Mouse (Mus musculus): Measurements from ENCODE around the gene Nuak2.

Gene Nuak2

DNA sequence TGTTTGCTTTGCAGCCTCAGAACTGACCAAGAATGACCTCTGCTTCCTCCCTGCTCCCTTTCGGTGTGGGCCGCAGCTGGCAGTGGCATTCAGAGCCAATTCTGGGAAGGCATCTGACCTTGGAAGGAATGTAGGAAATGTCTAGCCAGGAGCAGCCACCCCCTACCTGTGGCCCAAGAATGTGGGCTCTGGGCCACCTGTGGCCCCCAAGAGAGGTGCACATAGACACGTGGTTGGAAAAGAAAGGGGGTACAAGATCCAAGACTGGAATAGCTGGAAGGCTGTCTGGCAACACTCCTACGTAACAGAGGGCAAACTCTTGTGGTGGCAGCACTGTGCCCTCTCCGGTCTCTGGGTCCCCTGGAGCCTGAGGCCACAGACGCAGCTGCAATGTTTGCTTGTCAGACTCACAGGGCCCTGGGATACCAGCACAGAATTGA, 39.3 kb downstream of the Nuak2 start:
- peak; percentile 30 for DNase-seq

DNA sequence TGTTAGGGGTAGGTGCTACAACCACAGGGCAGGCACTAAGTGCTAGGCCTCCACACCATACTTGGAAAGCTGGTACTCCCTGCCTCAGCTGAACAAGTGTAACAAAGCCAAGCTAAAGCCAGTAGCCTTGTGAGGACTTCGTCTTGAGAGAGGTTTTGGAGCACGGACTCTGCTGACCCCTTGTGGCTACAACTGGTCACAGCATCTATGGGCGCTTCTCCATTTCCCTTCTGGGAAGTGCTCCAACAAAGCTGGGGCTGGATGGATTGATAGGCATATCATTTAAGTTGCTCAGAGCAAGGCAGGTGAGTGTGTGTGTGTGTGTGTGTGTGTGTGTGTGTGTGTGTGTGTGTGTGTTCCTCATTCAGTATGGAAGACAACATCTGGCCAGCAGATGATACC, 39.9 kb downstream of the Nuak2 start:
- peak; percentile 93 for DNase-seq

DNA sequence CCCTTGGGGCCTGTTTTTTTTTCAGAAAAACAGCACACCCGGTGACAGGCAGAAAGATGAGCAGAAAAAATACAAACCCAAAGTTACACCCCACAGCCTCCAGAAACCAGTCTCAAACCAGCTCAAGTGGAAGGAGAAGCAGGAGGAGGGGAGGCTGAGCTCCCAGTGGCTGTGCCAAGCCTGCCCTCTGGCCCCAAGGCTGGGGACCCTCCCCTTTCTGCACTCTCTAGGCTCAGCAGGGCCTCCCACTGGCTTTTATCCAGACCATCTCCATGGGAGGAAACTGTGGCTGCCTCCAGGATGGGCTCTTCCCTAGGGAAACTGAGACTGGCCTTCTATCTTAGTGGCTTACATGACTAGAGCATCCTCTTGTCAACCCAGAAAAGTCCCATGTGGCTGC, 40.9 kb downstream of the Nuak2 start:
- no peak for DNase-seq

DNA sequence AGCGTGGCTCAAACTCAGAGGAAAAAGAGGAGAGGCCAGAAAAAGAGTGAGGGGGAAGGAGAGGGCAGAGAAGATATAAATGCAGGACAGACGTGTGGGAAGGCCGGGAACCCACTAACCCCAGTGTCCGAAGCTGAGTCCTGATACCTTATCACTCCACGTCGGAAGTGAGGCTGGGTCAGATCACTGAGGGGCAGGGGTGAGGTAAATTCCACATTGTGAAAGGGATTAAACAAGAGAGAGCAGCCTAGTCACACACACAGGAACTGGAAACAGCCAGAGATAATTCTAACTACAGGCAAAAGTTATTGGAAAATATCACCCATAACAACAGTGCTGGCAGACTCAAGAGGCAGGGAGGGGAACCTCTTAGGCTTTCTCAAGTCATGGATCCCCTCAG, 46.0 kb downstream of the Nuak2 start:
- DNase-seq, result no peak

DNA sequence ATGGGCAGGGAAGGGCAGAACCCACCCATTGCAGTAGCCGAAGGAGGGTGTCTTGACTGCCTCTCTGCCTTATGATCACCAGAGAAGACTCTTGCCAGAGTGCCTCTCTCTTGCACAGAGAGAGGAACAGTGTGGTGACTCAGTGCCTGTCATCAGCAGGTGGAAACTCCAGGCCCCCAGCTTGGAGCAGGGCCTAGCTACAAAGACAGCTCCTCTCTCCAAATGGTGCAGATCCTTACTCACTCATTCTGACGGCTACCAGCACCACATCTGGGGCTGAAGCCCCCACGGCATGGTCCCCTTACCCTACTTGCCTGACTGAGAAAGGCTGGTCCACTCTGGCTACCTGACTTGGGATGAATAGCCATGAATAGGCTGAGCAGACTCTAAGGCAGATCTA, 48.5 kb downstream of the Nuak2 start:
- no peak for DNase-seq

DNA sequence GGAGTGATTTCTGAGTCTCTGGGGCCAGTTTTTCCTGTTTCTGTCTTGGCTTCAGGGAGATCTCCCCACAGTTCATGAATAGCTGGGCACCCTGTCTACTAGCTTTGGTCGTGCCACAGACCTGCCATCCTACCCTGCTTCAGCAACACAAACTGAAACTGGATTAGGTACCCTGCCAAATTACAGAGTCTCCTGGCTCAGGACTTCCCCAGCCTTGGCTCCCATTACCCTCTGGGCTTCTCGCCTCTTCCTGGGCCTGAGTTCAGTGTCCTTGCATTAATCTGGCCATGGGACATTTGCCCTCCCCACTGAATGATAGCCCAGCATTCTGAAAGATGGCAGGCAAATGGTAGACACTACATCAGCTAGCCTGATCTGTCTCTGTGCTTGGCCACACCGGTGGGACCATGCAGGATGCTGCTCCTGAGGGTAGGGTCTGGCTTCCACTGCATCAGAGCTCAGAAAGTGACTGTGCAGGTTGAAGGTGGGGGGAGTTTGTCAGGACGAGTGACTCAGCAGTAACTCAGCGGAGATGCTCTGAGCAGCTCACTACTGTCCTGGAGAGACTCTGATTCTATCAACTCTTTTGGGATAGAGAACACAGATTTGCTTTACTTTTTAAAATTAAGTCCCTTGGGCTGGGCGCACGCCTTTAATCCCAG, 49.1 kb downstream of the Nuak2 start:
- DNase-seq, result peak; percentile 87

DNA sequence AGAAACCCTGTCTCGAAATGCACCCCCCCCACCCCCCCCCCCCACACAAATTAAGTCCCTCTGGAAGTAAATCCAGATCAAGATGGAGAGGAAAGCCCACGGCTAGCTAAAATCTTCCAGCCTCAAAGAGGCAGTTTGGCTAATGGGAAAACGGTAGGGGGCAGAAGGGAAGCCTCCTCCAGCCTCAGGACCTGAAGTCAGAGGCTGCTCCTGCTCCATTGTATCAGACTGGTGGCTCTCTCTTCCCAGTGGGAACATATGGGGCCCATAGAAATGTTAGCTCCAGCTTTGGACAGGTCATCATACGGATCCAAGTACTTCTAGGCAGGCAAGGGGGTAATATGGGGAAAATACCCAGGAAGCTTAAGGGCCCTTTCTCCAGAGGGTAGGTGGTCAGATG, 49.7 kb downstream of the Nuak2 start:
- DNase-seq, result no peak

DNA sequence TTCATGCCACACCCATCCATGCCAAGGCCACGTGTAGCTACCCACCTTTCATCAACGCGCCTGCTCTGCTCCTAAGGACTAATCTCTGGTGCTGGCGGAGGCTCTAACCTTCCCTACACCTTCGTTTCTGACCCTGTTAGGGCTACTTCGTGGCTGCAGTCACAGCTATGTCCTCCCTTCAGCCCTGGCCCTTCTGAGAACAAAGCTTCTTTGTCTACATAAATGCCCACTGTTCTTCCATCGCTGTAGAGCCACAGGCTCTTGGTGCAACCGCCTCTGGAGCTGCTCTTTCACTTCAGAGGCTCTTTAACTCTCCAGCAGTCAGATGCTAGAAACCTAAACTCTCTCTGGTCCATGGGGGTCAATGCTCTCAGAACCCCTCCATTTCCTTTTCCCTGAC, 50.3 kb downstream of the Nuak2 start:
- DNase-seq, result no peak

DNA sequence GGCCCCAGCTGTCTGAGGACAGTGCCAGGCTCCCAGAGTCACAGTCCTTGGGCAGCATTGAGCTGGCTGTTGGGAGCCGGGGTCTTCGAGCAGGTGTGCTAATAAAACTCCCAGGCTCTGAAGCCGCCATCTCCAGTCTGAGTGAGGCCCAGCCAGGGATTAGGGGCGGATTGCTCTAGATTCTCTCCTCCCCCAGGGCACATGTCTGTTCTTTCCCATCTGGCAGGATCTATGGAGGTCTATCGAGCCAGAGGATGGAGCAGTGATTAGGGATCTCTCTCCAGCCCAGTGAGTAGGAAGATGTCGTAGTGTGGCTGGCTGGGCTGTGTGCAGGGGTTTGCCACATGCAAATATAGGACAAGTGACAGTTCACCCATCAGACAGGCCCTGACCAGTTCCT, 51.0 kb downstream of the Nuak2 start:
- no peak for DNase-seq

DNA sequence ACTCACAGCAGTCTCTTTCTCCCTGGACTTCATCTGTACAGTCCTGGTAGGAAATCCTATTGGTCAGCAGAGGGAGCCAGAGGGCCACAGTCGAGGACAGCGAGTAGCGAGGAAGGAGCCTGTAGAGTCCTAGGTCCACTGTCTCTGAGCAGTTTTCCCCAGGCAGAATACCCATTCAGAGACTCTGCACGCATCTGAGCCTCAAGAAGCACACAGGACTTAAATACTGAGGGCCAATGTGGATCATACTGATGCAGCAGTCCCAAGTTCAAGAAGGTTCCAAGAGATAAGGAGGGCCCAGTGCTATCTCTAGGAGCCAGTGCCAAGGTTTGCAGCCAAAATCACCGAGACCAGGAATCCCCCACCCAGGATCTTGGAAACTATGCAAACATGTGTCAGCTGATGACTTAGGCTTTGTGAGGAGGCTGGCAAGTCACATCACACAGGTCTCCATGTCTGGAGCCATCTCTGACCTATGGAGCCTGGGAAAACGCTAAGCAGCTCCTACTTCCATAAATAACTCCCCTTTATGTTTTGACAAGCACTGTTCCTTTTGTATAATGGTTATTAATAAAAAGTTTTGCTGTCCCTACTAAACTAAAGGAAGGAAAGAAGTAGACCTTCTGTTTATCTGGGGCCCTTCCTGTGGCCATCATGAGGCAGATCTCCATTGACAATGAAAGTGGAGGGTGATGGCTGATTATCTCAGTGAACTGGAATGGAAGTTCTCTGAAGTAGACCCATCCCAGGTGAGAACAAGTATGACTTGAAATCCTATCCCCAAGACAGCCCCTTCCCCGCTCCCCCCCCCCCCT, 52.0 kb downstream of the Nuak2 start:
- DNase-seq, result peak; percentile 94

DNA sequence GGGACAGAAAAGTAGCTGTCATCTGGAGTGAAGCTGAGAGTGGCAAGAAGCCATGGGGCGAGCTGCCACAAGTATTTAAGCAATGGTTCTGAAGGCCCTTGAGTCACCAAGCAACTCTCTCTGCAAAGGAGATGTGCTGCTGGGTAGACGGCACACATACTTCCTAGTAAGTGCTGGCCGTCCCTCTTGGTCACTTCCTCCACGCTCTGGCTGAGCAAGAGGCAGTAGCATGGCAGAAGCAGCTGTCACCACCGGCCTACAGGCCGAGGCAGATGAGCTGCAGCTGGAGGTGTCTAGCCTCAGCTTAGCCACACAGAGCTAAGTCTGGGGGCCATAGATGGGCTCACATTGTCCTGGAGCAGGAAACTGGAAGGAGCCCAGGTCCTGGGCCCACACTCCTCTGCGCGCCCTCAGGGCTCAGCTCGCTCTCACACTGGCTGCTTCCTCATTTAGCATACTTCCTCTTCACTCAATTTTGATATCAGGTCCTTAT, 54.8 kb downstream of the Nuak2 start:
- DNase-seq, result no peak

DNA sequence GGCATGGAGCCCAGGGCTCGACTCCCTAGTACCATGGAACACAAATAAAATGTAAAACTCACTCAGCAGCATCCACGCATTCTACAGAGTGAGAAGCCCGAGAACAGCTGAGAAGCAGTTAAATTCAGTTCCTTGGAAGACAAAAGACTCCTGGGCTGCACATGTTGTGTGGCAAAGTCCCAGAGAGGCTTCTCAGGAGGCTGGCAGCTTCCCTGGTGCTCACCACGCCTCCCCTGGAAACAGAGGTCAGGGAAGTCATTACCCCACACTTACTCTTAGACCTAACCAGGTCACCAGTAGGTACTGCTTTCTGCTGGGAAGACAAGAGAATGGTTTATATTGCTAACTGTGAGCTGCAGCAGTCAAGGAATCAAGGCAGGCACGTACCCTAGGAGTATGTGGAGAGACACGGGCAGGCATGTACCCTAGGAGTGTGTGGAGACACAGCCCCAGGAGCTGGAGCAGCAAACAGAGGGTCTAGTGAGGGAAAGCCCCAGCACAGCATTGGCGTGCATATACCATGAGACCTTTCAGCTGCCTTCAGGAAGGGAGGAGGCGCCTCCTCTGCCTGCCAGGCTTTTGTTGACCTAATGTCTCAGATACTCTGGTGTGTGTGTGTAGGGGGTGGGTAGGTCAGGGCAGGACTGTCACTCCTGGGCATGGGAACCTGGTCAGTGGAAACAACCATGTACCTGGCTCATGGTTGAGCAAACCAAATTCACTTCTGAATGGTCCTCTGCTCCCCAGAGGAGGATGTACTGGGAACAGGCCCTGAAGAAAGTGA, 55.6 kb downstream of the Nuak2 start:
- no peak for DNase-seq

DNA sequence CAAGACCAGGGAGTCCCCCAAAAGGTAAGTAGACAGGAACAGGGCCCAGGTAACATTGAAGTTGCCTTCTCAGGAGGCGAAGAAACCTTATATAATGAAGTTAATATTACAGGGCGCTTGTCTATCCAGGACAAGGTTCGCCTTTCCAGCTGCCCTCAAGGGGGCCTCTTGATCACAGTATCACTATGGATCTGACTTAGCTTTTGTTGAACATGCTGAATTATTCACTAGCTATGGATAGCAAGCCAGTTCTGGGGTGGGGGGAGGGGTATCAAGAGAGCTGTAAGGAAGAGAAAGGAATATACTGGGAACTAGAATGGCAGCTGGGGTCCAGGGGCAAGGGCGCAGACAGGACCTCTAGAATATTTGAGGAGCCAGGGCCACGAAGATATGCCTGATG, 56.4 kb downstream of the Nuak2 start:
- DNase-seq, result no peak

DNA sequence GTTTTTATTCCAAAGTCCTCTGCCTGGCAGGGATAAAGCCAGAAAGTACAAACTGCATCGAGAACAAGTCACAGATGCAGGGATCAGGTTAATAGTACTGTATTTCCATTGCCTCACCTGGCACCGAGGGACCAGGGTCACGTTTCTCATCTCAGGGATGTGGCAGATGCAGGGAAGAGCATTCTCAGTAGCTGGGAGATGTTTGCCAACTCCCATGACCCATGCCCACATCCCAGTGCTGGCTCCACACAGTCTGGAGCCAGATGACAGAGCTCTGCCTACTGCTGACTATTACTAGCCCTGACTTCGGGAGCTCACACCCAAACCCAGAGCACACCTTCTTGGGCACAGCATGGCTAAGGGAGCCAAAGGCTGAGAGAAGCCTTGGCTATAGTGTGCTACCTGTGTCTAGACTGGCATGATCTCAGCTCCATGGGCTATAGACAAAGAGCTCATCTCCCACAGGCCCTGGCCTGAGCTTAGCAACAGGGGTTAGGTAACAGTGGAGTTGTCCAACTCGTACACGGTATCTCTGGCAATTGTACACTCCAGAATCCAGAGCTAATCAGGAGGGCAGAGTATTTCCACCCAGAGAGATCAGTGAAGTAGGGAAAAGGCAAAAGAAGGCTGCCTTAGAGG, 57.1 kb downstream of the Nuak2 start:
- no peak for DNase-seq

DNA sequence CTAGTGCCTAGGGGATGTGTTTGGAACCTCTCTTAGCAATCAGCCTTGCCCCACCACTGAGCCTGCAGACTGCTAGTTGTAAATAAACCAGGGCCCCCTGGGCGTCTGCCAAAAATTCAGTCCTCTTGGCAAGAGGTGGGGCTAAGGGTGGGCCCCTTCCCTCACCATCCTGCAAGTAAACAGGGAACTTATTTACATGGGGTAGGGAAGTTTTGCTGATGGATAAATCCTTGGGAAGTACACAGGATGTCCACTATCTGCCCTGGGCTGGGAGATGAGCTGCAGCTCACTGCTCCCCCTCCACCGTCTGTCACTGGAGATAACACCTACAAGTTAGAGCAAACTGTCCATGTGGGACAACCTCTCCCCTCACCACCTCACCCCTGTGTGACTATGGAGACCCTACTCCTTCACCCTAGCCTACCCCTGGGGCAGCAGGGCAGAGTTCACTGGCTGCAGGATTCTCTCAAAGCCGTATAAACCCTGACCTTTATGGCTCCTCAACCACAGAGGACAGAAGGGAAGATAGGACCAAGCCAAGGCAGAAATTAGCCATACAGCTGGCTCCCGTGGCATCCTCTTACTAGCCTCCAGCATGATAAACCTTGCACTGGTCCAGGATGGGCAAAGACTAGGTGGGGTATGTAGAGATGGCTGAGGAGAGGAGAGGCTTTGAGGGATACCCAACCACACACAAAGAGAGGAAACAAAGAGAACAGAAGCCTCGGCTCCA, 58.4 kb downstream of the Nuak2 start:
- no peak for DNase-seq

DNA sequence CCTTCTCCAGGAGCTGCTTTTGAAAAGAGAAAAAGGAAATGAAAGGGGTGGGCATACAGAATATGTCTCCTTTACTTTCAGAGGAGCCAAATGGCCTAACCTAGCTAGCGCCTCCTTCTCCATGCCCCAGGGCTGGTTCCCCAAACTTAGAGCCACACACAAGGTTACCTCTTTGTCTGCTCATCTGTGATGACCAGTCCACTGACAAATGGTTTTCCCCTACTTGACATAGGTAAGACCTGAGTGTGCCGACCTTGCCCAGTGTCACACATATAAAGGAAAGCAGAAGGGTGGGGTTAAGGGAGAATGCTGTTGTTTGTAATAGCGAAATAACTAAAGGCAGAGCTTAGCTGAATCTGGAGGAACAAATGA, 58.9 kb downstream of the Nuak2 start:
- DNase-seq, result no peak

DNA sequence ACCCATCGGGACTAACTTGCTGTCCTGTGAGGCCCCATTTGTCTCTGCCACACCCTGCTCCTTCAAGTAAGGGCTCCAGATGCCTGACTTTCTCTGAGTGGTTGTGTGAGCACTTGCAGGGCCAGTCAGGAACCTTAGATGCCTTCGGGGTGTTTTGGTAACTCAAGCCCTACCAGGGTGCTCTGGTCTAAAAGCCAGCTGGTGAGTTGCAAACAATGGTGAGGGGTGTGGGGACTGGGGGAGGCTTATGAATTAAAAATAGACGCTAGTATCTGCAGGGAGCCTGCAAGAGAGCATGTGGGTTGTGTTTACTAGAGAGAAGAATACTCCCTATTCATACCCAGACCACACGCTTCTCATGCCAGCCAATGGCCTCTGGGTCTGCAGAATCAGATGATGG, 59.3 kb downstream of the Nuak2 start:
- no peak for DNase-seq

DNA sequence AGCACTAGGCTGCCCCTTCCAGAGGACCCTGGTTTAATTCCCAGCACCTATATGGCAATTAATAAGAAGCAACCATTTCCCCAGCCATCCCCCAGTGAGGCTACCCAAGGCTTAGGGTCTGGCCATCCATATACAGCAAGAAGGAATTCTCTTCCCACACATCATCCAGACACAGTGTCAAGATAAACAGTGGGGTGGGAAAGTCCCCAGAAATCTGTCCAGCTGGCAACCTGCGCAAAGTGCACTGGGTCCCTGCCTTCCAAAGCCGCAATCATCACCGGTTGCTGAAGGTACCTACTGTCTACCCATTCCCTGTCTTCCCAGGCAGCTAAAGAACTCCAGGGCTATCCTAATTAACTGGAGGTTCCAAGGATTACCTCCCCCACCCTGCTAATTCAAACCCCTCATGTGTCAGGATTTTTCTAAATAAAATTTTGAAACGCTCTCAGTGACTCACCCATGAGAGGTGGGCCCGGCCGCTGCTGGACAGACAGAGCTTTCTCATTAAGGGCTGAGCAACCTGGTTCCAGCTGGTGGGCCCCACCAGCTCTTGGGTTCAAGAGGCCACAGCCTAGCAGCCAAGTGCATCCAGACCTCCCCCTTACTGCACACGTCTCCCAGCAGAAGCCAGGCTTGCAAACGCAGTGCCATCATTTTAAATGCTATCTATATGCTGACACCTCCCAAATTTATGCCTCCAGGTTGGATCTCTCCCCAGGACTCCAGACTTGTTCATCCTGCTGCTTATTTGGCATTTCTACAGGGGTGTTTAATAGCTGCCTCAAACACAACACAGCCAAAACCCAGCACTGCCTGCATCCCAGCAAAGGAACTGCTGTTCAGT, 60.5 kb downstream of the Nuak2 start:
- DNase-seq, result no peak

DNA sequence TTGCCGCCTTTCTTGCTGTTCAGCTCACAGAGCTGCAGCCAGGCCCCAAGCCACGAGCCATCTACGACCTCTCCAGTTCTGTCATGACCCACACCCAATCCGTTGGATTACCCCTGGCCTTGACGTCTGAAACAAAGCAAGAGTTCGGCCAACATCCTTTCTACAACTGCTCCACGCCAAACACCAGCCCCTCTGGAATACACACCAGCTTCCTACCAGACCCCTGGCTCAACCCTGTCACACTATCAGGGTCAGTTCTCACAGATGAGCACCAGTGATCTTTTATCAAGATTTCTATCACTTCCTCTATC, 61.1 kb downstream of the Nuak2 start:
- DNase-seq, result no peak

DNA sequence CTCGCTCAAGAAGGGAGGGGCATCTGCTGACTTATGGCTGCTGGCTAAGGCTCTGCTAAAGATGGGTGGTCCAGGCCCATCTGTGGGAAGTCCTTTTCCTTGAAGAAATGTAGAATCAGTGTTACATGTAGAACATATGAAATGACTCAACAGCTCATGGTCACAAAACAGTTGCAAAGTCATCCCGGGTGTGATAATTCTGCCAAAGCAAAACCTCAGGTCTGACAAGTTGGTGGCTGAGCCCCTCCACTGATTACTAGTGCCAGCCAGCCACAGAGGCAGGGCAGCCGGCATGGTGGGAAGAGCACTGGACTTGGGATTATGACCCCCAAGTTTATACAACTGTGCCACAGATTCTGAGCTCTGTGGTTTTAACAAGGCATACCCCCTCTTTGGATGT, 61.9 kb downstream of the Nuak2 start:
- DNase-seq, result no peak

DNA sequence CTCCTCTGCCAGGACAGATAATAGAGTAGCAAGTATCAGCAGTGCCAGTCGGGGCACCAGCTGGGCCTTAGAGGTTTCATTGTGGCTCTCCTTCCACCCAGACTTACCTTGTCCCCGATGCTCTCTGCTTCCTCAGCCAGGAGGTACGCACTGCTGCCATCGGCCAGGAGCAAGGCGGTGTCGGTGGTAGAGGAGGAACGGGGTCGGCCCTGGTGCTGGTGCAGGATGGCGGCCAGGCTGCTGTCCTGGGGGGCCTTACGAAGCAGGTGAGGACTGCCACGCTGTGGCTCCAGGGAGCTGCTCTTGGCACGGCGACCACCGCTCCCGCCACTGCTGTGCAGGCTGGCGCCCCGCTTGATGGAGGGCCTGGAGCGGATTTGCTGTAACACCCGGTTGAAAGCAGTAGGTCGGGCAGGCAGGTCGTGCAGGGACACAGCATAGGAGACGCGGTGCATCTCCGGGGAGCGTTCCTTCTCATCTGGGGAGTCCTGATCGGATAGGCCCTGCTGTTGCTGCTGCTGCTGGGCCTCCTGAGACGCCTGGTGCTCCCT, 64.7 kb downstream of the Nuak2 start:
- DNase-seq, result peak; percentile 46
